Comparison of ENCODE assay signal across 11 mouse cellular contexts in genomic region chr2:14544686-14545085, GRCm38 (mm10).
"Had no signal": no experiment of that assay in that cellular context is flagged by ENCODE, and none has a peak within 500 bp of the region (broad histone marks: within the 10 kb centered on the region; RNA-seq: fewer than 3 reads in every experiment).

No protein-coding gene starts in this region.

- ATAC-seq: midbrain, embryonic 15.5 days had no signal

- H3K9ac ChIP-seq: limb, embryonic 15.5 days; liver, embryonic 13.5 days; midbrain, embryonic 15.5 days; neural tube, embryonic 13.5 days had no signal

- H3K4me1 ChIP-seq: limb, embryonic 15.5 days; liver, embryonic 13.5 days; midbrain, embryonic 10.5 days; midbrain, embryonic 15.5 days had no signal

- DNase-seq: kidney, adult 18-20 months; kidney, postnatal 14 days; liver, embryonic 13.5 days; lung, adult 18-20 months; lung, postnatal 4 days; right cerebral cortex, postnatal 14 days; thymus, postnatal 36 days had no signal

- H3K4me3 ChIP-seq: limb, embryonic 15.5 days; liver, embryonic 13.5 days; midbrain, embryonic 10.5 days; midbrain, embryonic 15.5 days; neural tube, embryonic 13.5 days had no signal

- H3K4me2 ChIP-seq: limb, embryonic 15.5 days; liver, embryonic 13.5 days; midbrain, embryonic 15.5 days; neural tube, embryonic 13.5 days had no signal

- H3K36me3 ChIP-seq: limb, embryonic 15.5 days; liver, embryonic 13.5 days; midbrain, embryonic 10.5 days; midbrain, embryonic 15.5 days; neural tube, embryonic 13.5 days had no signal

- H3K27ac ChIP-seq: limb, embryonic 15.5 days; liver, embryonic 13.5 days; midbrain, embryonic 10.5 days; midbrain, embryonic 15.5 days; neural tube, embryonic 13.5 days had no signal

- H3K9me3 ChIP-seq: limb, embryonic 15.5 days; liver, embryonic 13.5 days; midbrain, embryonic 10.5 days; midbrain, embryonic 15.5 days; neural tube, embryonic 13.5 days had no signal

- H3K27me3 ChIP-seq: limb, embryonic 15.5 days; liver, embryonic 13.5 days; midbrain, embryonic 15.5 days; neural tube, embryonic 13.5 days had no signal
